Mouse (Mus musculus) heart, adult 2 months (tissue): ENCODE data around the gene 2700049A03Rik. TPM values are rescaled to one million over a fixed set of nuclear protein-coding genes. Genes with fewer than 3 reads are reported as not detected.

ENCODE experiments used
- DNase-seq, 2 experiments: peaks; one replicate each; pipeline ENCODE4 v3.0.0; 2021
- H3K27ac ChIP-seq: fragments of 200-600 bp; 2 replicates; pipeline ENCODE4 v1.8.1; 2022
- H3K27me3 ChIP-seq: fragments of 200-500 bp; 2 replicates; pipeline ENCODE4 v1.6.1; 2012; ENCODE audit warnings: mild to moderate bottlenecking, low read length, inconsistent platforms, mixed read lengths; ENCODE audit not compliant: control insufficient read depth, insufficient read depth
- H3K36me3 ChIP-seq: fragments of 200-500 bp; 2 replicates; pipeline ENCODE4 v1.6.1; 2012; ENCODE audit warnings: low read length, inconsistent platforms; ENCODE audit not compliant: control insufficient read depth, insufficient read depth
- H3K4me1 ChIP-seq: fragments of 200-500 bp; 2 replicates; pipeline ENCODE4 v1.6.1; 2011; ENCODE audit warnings: low read length; ENCODE audit not compliant: control insufficient read depth, insufficient read depth
- H3K4me3 ChIP-seq: fragments of 200-600 bp; 2 replicates; pipeline ENCODE4 v1.8.1; 2022
- H3K79me2 ChIP-seq: fragments of 200-500 bp; replicated peaks from 2 replicates; pipeline ENCODE4 v1.6.1; 2012; ENCODE audit warnings: mild to moderate bottlenecking, inconsistent platforms, low read length, moderate library complexity, mixed read lengths; ENCODE audit not compliant: control insufficient read depth, insufficient read depth
- H3K9ac ChIP-seq: fragments of 200-500 bp; 2 replicates; pipeline ENCODE4 v1.6.1; 2012; ENCODE audit warnings: low read depth, mild to moderate bottlenecking, control low read depth, inconsistent platforms, low read length, mixed read lengths
- CTCF ChIP-seq: fragments of 200-600 bp; IDR thresholded peaks from 2 replicates; pipeline ENCODE4 v1.8.1; 2022; ENCODE audit warnings: antibody characterized with exemption, mild to moderate bottlenecking, moderate library complexity
- EP300 ChIP-seq: fragments of 200-500 bp; IDR thresholded peaks from 2 replicates; pipeline ENCODE4 v1.6.1; 2011; ENCODE audit warnings: low read depth, low read length, control low read depth; ENCODE audit not compliant: insufficient read depth
- POLR2A ChIP-seq: fragments of 200-500 bp; IDR thresholded peaks from 2 replicates; pipeline ENCODE4 v1.6.1; 2011; ENCODE audit warnings: mild to moderate bottlenecking, low read depth, low read length, control low read depth; ENCODE audit not compliant: insufficient read depth
- WGBS: fragments of 180-500 bp; shearing (Covaris S2); methylation state at CpG from one replicate; pipeline ENCODE4 v1.1.7; 2018; 5-methylcytosine and 5-hydroxymethylcytosine counted together
- intact Hi-C: fragments of 180-260 bp; cut with DNase I; formaldehyde crosslinking; loops from one replicate; pipeline ENCODE4 v1.15.1; 2025
- polyA plus RNA-seq: library from polyadenylated mRNA; depleted of rRNA; stranded (reverse); fragments of >200 nt; gene quantifications from 2 replicates; pipeline ENCODE4 v1.2.3, GENCODE M21; 2012; rRNA removed
- total RNA-seq, 2 experiments: library from RNA; stranded (reverse); gene quantifications; 2 replicates each; pipeline ENCODE4 v1.2.3; 2021

Gene 2700049A03Rik
- total and polyA plus RNA-seq, 3 experiments: 1.3 to 3.4 (median 3.0) TPM

DNA sequence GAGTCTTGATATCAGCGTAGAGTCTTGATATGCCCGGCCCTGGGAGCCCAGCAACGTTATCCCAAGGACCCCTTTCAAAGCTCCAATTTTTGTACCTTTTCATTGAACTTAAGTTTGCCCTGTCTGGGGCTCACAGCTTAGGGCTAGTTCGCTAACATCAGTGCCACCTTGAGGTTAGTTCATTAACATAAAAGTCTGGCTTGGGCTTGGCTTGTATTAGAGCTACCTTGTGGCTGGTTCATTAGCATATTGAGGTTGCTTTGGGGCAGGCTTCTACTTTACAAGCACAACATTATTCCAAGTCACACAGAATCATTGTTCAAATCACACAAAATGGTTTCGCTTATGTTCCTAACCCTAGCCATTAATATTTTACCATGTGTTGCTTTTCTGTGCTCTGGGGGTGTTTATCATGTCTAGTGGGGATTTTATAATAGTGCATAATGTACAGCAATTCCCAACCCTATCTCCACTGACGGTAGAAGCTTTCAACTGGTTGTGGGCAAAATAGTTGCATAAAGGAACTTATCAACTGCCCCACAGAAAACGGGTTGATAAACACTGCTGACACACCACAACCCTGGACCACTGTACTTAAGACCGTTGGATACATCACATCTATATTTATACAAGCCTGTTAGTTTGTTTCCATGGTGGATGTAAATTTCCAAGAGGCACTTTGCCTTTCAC lies 139.4 kb downstream of the 2700049A03Rik start:
- no peak overlapping the region for H3K9ac ChIP-seq
- H3K36me3 ChIP-seq: no peaks in the 10 kb centered on the region
- WGBS: 72% methylated on average over 8 of the region's 8 CpGs
- intact Hi-C loops: no loop called here
- H3K4me3 ChIP-seq: no peak overlapping the region
- TF ChIP-seq EP300 (no peak), POLR2A (no peak), CTCF (no peak)
- no peaks in the 10 kb centered on the region; the same call in 1 of the 2 replicates for H3K27me3 ChIP-seq
- no peak for DNase-seq
- H3K79me2 ChIP-seq: no peaks in the 10 kb centered on the region
- no peaks in the 10 kb centered on the region for H3K4me1 ChIP-seq
- no peak overlapping the region for H3K27ac ChIP-seq

DNA sequence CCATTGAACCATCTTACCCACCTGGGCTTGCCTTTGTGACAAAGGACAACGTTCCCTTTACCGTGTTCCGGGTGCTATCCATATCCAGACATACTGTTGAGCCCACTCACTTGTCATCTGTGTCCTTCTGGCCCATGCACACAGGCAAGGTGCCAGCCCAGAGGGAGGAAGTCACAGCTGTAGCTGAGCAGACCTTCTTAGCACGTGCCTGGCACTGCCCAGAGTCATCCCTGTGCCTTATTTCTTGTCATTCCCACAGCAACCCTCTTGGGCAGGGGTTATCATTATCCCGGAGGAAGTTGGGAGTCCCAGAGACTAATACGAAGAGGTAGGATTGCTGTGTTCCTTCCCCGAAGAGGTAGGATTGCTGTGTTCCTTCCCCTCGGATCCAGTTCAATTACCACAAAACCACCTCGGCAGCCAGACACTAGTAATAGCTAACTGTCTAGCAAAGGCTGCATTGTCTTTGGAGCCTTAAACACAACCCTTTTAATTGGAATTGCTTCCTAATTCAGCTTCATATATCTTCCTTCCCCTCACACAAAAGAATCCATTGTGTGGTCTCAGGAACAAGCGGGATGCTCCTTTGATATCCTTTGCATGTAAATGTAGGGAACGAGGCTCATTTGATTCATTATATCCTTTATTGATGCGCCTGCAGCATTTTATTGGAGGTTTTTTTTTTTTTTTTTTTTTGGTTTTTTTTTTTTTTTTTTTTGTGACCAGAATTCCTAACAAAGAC lies 143.0 kb downstream of the 2700049A03Rik start:
- Histone ChIP-seq H3K27ac (no peak overlapping the region), H3K9ac (no peak overlapping the region), H3K36me3 (no peaks in the 10 kb centered on the region), H3K4me1 (no peaks in the 10 kb centered on the region), H3K27me3 (no peaks in the 10 kb centered on the region; the same call in 1 of the 2 replicates), H3K4me3 (no peak overlapping the region), H3K79me2 (no peaks in the 10 kb centered on the region)
- WGBS: 45% methylated on average over 12 of the region's 12 CpGs
- intact Hi-C loops: no loop called here
- TF ChIP-seq CTCF (no peak), EP300 (no peak), POLR2A (no peak)
- DNase-seq: no peak

DNA sequence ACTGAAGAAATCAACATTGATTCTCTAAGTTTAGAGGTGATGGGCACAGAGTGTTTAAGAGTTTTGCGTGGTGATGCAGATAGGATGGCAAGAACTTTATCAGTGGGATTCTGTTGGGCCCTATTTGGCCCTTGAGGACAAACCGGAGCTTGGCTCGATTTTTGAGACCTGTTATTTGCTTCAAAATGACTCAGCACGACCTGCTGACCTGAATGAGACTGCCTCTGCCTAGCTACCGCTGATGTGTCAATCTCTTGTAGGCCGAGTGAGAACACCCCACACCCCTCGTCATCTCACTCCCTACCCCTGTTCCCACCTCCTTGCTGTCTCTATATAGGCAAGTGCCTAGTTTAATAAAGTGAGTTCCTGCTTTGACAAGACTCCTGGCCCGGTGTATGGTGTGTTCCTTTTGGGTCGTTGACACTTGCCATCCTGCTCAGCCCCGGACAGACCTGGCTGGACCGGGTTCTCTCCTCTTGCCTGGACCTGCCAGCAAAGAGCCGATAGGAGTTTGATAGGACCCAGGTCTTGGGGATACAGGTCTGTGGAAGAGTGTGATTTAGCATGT lies 144.6 kb downstream of the 2700049A03Rik start:
- 85% methylated on average over 12 of the region's 12 CpGs for WGBS
- Histone ChIP-seq H3K36me3 (no peaks in the 10 kb centered on the region), H3K4me3 (no peak overlapping the region), H3K27me3 (no peaks in the 10 kb centered on the region; the same call in 1 of the 2 replicates), H3K9ac (no peak overlapping the region), H3K27ac (no peak overlapping the region), H3K79me2 (no peaks in the 10 kb centered on the region), H3K4me1 (no peaks in the 10 kb centered on the region)
- intact Hi-C loops: no loop called here
- TF ChIP-seq POLR2A (no peak), EP300 (no peak), CTCF (no peak)
- DNase-seq: no peak

DNA sequence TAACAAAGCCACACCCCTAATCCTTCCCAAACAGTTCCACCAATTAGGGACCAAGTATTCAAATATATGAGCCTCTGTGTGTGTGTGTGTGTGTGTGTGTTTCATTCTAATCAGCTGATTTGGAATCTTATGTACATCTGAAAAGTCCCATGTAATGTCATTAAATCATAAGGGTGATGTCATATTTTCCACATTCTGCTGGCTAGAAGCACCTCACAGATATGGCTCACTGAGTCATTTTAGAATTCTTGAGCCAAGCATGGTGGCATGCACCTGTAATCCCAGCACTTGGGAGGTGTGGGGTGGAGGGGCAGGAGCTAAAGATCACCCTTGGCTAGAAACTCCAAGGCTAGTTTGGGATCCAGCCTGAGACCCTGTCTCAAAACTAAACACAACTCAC lies 148.8 kb downstream of the 2700049A03Rik start:
- H3K36me3 ChIP-seq: no peaks in the 10 kb centered on the region
- H3K27me3 ChIP-seq: no peaks in the 10 kb centered on the region
- DNase-seq: no peak
- no peak for TF ChIP-seq EP300
- no peaks in the 10 kb centered on the region for H3K79me2 ChIP-seq
- H3K9ac ChIP-seq: no peak overlapping the region
- intact Hi-C loops: no loop called here
- no peaks in the 10 kb centered on the region for H3K4me1 ChIP-seq
- no peak overlapping the region for H3K27ac ChIP-seq
- H3K4me3 ChIP-seq: no peak overlapping the region

DNA sequence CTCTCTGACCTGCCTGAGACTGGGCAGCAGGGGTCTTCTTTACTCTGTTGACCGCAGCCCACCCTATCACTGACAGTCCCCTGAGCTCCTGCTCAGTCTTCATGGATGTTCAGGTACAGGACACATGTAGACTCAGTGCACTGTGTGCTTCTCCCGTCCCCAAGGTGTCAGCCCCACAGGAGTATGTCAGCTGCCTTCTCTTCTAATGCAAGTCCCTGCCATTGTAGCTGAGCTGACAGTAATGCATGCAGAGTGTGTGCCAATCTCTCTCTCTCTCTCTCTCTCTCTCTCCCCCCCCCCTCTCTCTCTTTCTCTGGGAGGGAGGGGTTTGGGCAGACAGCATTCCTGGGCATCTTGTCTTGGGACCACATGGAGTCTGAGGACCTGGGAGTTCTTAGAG lies 153.8 kb downstream of the 2700049A03Rik start:
- no peaks in the 10 kb centered on the region for H3K36me3 ChIP-seq
- WGBS: 86% methylated on average over 2 of the region's 2 CpGs
- no peak overlapping the region for H3K4me3 ChIP-seq
- H3K4me1 ChIP-seq: peaks cover 2% of the 10 kb centered on the region
- H3K79me2 ChIP-seq: no peaks in the 10 kb centered on the region
- H3K9ac ChIP-seq: no peak overlapping the region
- TF ChIP-seq EP300 (no peak), POLR2A (no peak), CTCF (no peak)
- intact Hi-C loops: no loop called here
- no peaks in the 10 kb centered on the region for H3K27me3 ChIP-seq
- no peak for DNase-seq
- no peak overlapping the region for H3K27ac ChIP-seq

Other genes starting within 250 kb of the 2700049A03Rik start
- gene Actr10, start 199.0 kb upstream of the 2700049A03Rik start, total RNA-seq: 100 to 1,000 TPM; 111 to 134 TPM
- gene Actr10, start 199.0 kb upstream of the 2700049A03Rik start, polyA plus RNA-seq: 30.0 and 66.9 TPM in 2 replicates
- 100 to 1,000 TPM; 174 to 186 TPM for gene Psma3, start 162.2 kb upstream of the 2700049A03Rik start, total RNA-seq
- gene Psma3, start 162.2 kb upstream of the 2700049A03Rik start, polyA plus RNA-seq: 27.6 and 54.1 TPM in 2 replicates
- gene Arid4a, start 120.9 kb upstream of the 2700049A03Rik start, total RNA-seq: 10 to 100 TPM; 14.1 to 15.3 TPM
- 2.5 and 4.0 TPM in 2 replicates for gene Arid4a, start 120.9 kb upstream of the 2700049A03Rik start, polyA plus RNA-seq
- under 1 TPM in 1 of 2 experiments, not detected in 1; 0.81 TPM for gene Tomm20l, start 25.4 kb upstream of the 2700049A03Rik start, total RNA-seq
- not detected in 2 replicates for gene Tomm20l, start 25.4 kb upstream of the 2700049A03Rik start, polyA plus RNA-seq
- 10 to 100 TPM; 27.4 to 32.3 TPM for gene Timm9, start 164 bp upstream of the 2700049A03Rik start, total RNA-seq
- 12.1 and 16.7 TPM in 2 replicates for gene Timm9, start 164 bp upstream of the 2700049A03Rik start, polyA plus RNA-seq
- 1 to 10 TPM; 2.5 to 3.8 TPM for gene Dact1, start 173.0 kb downstream of the 2700049A03Rik start, total RNA-seq
- gene Dact1, start 173.0 kb downstream of the 2700049A03Rik start, polyA plus RNA-seq: 3.8 and 5.3 TPM in 2 replicates